Mouse (Mus musculus): ENCODE data around the gene Dnttip2. TPM values are rescaled to one million over a fixed set of nuclear protein-coding genes. Genes with fewer than 3 reads are reported as not detected.
A peak's percentile ranks its signal among the peaks of the same experiment; 100 is the strongest.

The Dnttip2 gene
- total and polyA plus RNA-seq, 3 experiments: 2.1 to 63.5 (median 35.4) TPM

GRCm38 (mm10) chr3:122330484-122330883, 56.3 kb downstream of the Dnttip2 start:
- DNase-seq: no peak

DNA sequence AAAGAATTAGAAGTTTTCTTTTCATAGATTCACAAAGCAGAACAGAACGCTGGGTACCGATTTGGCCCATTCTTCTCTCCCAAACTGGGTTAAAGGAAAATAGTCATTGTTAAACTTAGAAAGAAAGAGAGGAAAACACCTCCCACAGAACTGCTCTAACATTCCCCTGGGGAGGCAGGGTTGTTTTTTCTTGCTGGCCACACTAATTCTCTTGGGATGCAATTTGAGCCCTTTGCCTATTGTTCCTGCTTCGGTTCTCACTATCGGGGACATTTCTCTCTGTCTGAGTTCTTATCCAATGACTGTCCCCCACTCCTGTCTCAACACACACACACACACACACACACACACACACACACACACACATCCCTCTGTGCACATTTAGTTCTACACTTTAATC, 59.3 kb downstream of the Dnttip2 start:
- no peak for DNase-seq

DNA sequence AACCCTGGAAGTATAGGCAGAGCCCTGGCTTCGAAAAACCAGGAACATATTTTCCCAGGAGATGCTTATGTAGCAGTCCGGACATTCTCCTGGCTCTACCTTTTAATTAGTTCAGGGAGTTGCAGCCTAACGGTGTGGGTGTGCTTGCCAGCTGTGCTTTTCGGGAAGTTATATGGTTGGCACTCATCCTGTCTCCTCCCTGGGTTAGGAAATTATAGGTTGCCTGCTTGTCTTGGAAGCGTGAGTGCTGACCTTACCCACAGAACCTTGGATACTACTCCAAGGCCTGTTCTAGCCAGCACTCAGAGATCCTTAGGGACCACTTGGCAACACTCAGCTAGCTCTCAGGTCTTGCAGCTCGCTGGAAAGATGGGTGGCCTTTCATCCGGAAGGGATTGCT, 59.7 kb downstream of the Dnttip2 start:
- DNase-seq: peak; percentile 35

GRCm38 (mm10) chr3:122334375-122334774, 60.2 kb downstream of the Dnttip2 start:
- DNase-seq: no peak

Small RNA genes within 50 kb of the gene (microRNA-seq; reads per million reads assigned to microRNA genes)
- gene Gm22903 (0 reads per million in 2 experiments), gene Mir760 (86.1 to 88.1 reads per million in 2 experiments)

Other genes with a start within 250 kb of the Dnttip2 start
- gene Abca4, start 229.9 kb upstream of the Dnttip2 start, total RNA-seq (2021): 1 to 10 TPM; 1.7 to 5.9 TPM
- 0.87 and 1.8 TPM in 2 replicates for gene Abca4, start 229.9 kb upstream of the Dnttip2 start, polyA plus RNA-seq (2012; rRNA removed)
- gene Gclm, start 28.8 kb upstream of the Dnttip2 start, total RNA-seq (2021): 10 to 100 TPM; 82.8 to 97.9 TPM
- 161 and 269 TPM in 2 replicates for gene Gclm, start 28.8 kb upstream of the Dnttip2 start, polyA plus RNA-seq (2012; rRNA removed)
- gene Bcar3, start 19.7 kb downstream of the Dnttip2 start, total RNA-seq (2021): 10 to 100 TPM; 51.6 to 63.5 TPM
- gene Bcar3, start 19.7 kb downstream of the Dnttip2 start, polyA plus RNA-seq (2012; rRNA removed): 108 and 128 TPM in 2 replicates